11 mouse cellular contexts compared by ENCODE assay signal in genomic region chr8:83976101-83976630, GRCm38 (mm10). TPM values are rescaled to one million over a fixed set of nuclear protein-coding genes. Genes with fewer than 3 reads are reported as not detected.
DNase-seq lines count a peak whose midpoint lies in the region; ATAC-seq and TF ChIP-seq lines count a peak whose summit lies in the region.
"Had no signal": no experiment of that assay in that cellular context is flagged by ENCODE, and none has a peak within 500 bp of the region (broad histone marks: within the 10 kb centered on the region; RNA-seq: fewer than 3 reads in every experiment).

No protein-coding gene starts in this region.

- H3K9ac ChIP-seq in kidney, postnatal 0 days (ENCODE audit: low read depth, low read length), result no peak overlapping the region
- H3K9ac ChIP-seq: forebrain, embryonic 13.5 days; hindbrain, embryonic 15.5 days had no signal

- peaks cover 14% of the 10 kb centered on the region for H3K4me1 ChIP-seq in kidney, postnatal 0 days (replicated peaks; ENCODE audit: insufficient read depth, low read length)
- H3K4me1 ChIP-seq in bone marrow, adult 2 months (ENCODE audit: control insufficient read depth, insufficient read depth, low read length), result no peaks in the 10 kb centered on the region; the same call in none of the 2 replicates
- H3K4me1 ChIP-seq in spleen, adult 2 months (ENCODE audit: control insufficient read depth, insufficient read depth, insufficient read length), result peaks cover 15% of the 10 kb centered on the region; the same call in 1 of the 2 replicates

- ATAC-seq in kidney, postnatal 0 days (replicated peaks; ENCODE audit: low FRiP score, low read depth), result no peak
- ATAC-seq: forebrain, embryonic 13.5 days; midbrain, embryonic 16.5 days had no signal

- peaks cover 8% of the 10 kb centered on the region; the same call in 1 of the 2 replicates for H3K36me3 ChIP-seq in kidney, postnatal 0 days (ENCODE audit: insufficient read depth, low read length)
- H3K36me3 ChIP-seq in spleen, adult 2 months (ENCODE audit: control insufficient read depth, insufficient read depth, low read length), result peaks cover 4% of the 10 kb centered on the region

- TF ChIP-seq CTCF in kidney, postnatal 0 days (IDR thresholded peaks at IDR 0.05; ENCODE audit: low read depth), result peak; percentile 41; the same call in 1 of the 2 replicates
- peak; percentile 68 for TF ChIP-seq CTCF in bone marrow, adult 2 months (IDR thresholded peaks at IDR 0.05; ENCODE audit: control insufficient read depth, insufficient read depth, low read length)
- TF ChIP-seq CTCF in spleen, adult 2 months (IDR thresholded peaks at IDR 0.05; ENCODE audit: extremely low read depth, insufficient read depth, insufficient read length, insufficient replicate concordance), result peak; percentile 48; the same call in 1 of the 2 replicates

- peak; percentile 44 for DNase-seq in adrenal gland, adult 2 months
- DNase-seq in adrenal gland, adult 8-10 months, result no peak
- DNase-seq in kidney, postnatal 0 days (ENCODE audit: low spot score), result no peak
- no peak for DNase-seq in kidney, adult 11 months
- DNase-seq in spleen, adult 2 months (ENCODE audit: low read depth in 1 of 2, low spot score in 2 of 2), result peak in 1 of 2 experiments; percentile 51
- DNase-seq in ovary, postnatal 36 days (ENCODE audit: low spot score), result no peak
- no peak for DNase-seq in embryo, embryonic 11 days

- H3K27me3 ChIP-seq in kidney, postnatal 0 days (ENCODE audit: insufficient read depth, low read length), result no peaks in the 10 kb centered on the region
- no peaks in the 10 kb centered on the region for H3K27me3 ChIP-seq in spleen, adult 2 months (ENCODE audit: control insufficient read depth, insufficient read depth, low read length)
- H3K27me3 ChIP-seq: forebrain, embryonic 13.5 days; hindbrain, embryonic 15.5 days had no signal

- H3K4me3 ChIP-seq in kidney, postnatal 0 days (replicated peaks; ENCODE audit: low read depth, low read length), result no peak overlapping the region
- H3K4me3 ChIP-seq in bone marrow, adult 2 months (replicated peaks; ENCODE audit: control insufficient read depth, low read depth, low read length), result no peak overlapping the region
- H3K4me3 ChIP-seq in spleen, adult 2 months (ENCODE audit: extremely low read depth, insufficient read depth, insufficient read length), result no peak overlapping the region
- H3K4me3 ChIP-seq: forebrain, embryonic 13.5 days; hindbrain, embryonic 15.5 days had no signal

- WGBS in kidney, postnatal 0 days, result 79% methylated on average over 4 of the region's 4 CpGs
- WGBS in bone marrow, adult 2 months, result 59% methylated on average over 4 of the region's 4 CpGs
- 73% methylated on average over 4 of the region's 4 CpGs for WGBS in spleen, adult 2 months

- H3K4me2 ChIP-seq in kidney, postnatal 0 days (ENCODE audit: low read length), result no peak overlapping the region
- H3K4me2 ChIP-seq: forebrain, embryonic 13.5 days; hindbrain, embryonic 15.5 days had no signal

- H3K27ac ChIP-seq in kidney, postnatal 0 days, result no peak overlapping the region
- no peak overlapping the region for H3K27ac ChIP-seq in bone marrow, adult 2 months (ENCODE audit: control insufficient read depth, insufficient read depth, low read depth, low read length, poor library complexity)
- no peak overlapping the region for H3K27ac ChIP-seq in spleen, adult 2 months (ENCODE audit: insufficient read depth, low read length)
- H3K27ac ChIP-seq: forebrain, embryonic 13.5 days; hindbrain, embryonic 15.5 days had no signal

- TF ChIP-seq POLR2A in bone marrow, adult 2 months (IDR thresholded peaks at IDR 0.05; ENCODE audit: borderline replicate concordance, control insufficient read depth, low read depth, low read length), result no peak
- no peak for TF ChIP-seq POLR2A in spleen, adult 2 months (IDR thresholded peaks at IDR 0.05; ENCODE audit: low read depth, low read length)

- H3K9me3 ChIP-seq in kidney, postnatal 0 days (replicated peaks; ENCODE audit: low read length), result no peaks in the 10 kb centered on the region
- H3K9me3 ChIP-seq: forebrain, embryonic 13.5 days; hindbrain, embryonic 15.5 days had no signal

RNA-seq across cellular contexts. Expression of gene Prkaca, which starts 3.4 kb away (rescaled TPM):
- total RNA-seq in adrenal gland, adult 2 months (2021), result 100 to 1,000 TPM; 269 to 327 TPM
- 125 and 154 TPM in 2 replicates for polyA plus RNA-seq in adrenal gland, adult 2 months (2012; rRNA removed)
- 100 to 1,000 TPM; 240 to 263 (median 253) TPM for total RNA-seq in adrenal gland, adult 8-10 months (2022)
- 104 and 109 TPM in 2 replicates for polyA plus RNA-seq in kidney, postnatal 0 days (2015; fragmentation: Nextera tagmentation; extraction: Ambion mirVana)
- 14.8 and 18.2 TPM in 2 replicates for polyA plus RNA-seq in bone marrow, adult 2 months (2011; ENCODE audit: insufficient read depth, insufficient read length, low replicate concordance, missing spikeins)
- 26.7 and 31.5 TPM in 2 replicates for polyA plus RNA-seq in spleen, adult 2 months (2012; rRNA removed)

RNA-seq across cellular contexts. Expression of gene Asf1b, which starts 20.9 kb away (rescaled TPM):
- total RNA-seq in adrenal gland, adult 2 months (2021), result 1 to 10 TPM; 2.5 to 3.4 TPM
- 13.6 and 15.4 TPM in 2 replicates for polyA plus RNA-seq in adrenal gland, adult 2 months (2012; rRNA removed)
- total RNA-seq in adrenal gland, adult 8-10 months (2022), result 1 to 10 TPM; 1.1 to 2.7 (median 1.8) TPM
- polyA plus RNA-seq in kidney, postnatal 0 days (2015; fragmentation: Nextera tagmentation; extraction: Ambion mirVana), result 23.0 and 27.8 TPM in 2 replicates
- 48.8 and 55.7 TPM in 2 replicates for polyA plus RNA-seq in bone marrow, adult 2 months (2011; ENCODE audit: insufficient read depth, insufficient read length, low replicate concordance, missing spikeins)
- 33.2 and 38.4 TPM in 2 replicates for polyA plus RNA-seq in spleen, adult 2 months (2012; rRNA removed)

RNA-seq across cellular contexts. Expression of gene Gm10644, which starts 21.2 kb away (rescaled TPM):
- 1 to 10 TPM; 1.7 to 1.9 TPM for total RNA-seq in adrenal gland, adult 2 months (2021)
- 2.5 and 3.7 TPM in 2 replicates for polyA plus RNA-seq in adrenal gland, adult 2 months (2012; rRNA removed)
- 1 to 10 TPM; 1.5 to 2.2 (median 1.9) TPM for total RNA-seq in adrenal gland, adult 8-10 months (2022)
- 0.46 and 0.47 TPM in 2 replicates for polyA plus RNA-seq in kidney, postnatal 0 days (2015; fragmentation: Nextera tagmentation; extraction: Ambion mirVana)
- not detected in 2 replicates for polyA plus RNA-seq in bone marrow, adult 2 months (2011; ENCODE audit: insufficient read depth, insufficient read length, low replicate concordance, missing spikeins)
- 1.2 and 1.3 TPM in 2 replicates for polyA plus RNA-seq in spleen, adult 2 months (2012; rRNA removed)

RNA-seq across cellular contexts. Expression of gene Samd1, which starts 21.3 kb away (rescaled TPM):
- 10 to 100 TPM; 27.1 to 45.3 TPM for total RNA-seq in adrenal gland, adult 2 months (2021)
- 32.1 and 37.6 TPM in 2 replicates for polyA plus RNA-seq in adrenal gland, adult 2 months (2012; rRNA removed)
- total RNA-seq in adrenal gland, adult 8-10 months (2022), result 10 to 100 TPM; 27.4 to 44.2 (median 34.9) TPM
- polyA plus RNA-seq in kidney, postnatal 0 days (2015; fragmentation: Nextera tagmentation; extraction: Ambion mirVana), result 6.7 and 7.2 TPM in 2 replicates
- polyA plus RNA-seq in bone marrow, adult 2 months (2011; ENCODE audit: insufficient read depth, insufficient read length, low replicate concordance, missing spikeins), result 142 and 159 TPM in 2 replicates
- 39.5 and 53.7 TPM in 2 replicates for polyA plus RNA-seq in spleen, adult 2 months (2012; rRNA removed)

RNA-seq across cellular contexts. Expression of gene 1700067K01Rik, which starts 25.1 kb away (rescaled TPM):
- under 1 TPM; 0.21 to 0.46 TPM for total RNA-seq in adrenal gland, adult 2 months (2021)
- 0.13 and 0.66 TPM in 2 replicates for polyA plus RNA-seq in adrenal gland, adult 2 months (2012; rRNA removed)
- total RNA-seq in adrenal gland, adult 8-10 months (2022), result under 1 TPM in 2 of 4 experiments, not detected in 2; 0.49 TPM
- 1.1 and 1.7 TPM in 2 replicates for polyA plus RNA-seq in kidney, postnatal 0 days (2015; fragmentation: Nextera tagmentation; extraction: Ambion mirVana)
- 3.0 TPM in 1 of 2 replicates, not detected in the other for polyA plus RNA-seq in bone marrow, adult 2 months (2011; ENCODE audit: insufficient read depth, insufficient read length, low replicate concordance, missing spikeins)
- 0.46 and 0.63 TPM in 2 replicates for polyA plus RNA-seq in spleen, adult 2 months (2012; rRNA removed)
